Mouse (Mus musculus): ENCODE results near the gene Ndufs6.

Gene Ndufs6

GRCm38 (mm10) chr13:73327827-73328698, at the start of gene Ndufs6, which contains the start of gene Mrpl36:
TSS of gene Ndufs6 (minus strand) at chr13:73328542.
TSS of gene Mrpl36 (plus strand) at chr13:73328513.
- in situ Hi-C loops (cut with MboI, MseI): no loop called here

- in situ Hi-C loops (cut with MboI, MseI): no loop called here
These were observed 49.3 kb upstream of the Ndufs6 start for GRCm38 (mm10) chr13:73377637-73378036.

- in situ Hi-C loops (cut with MboI, MseI): no loop called here
These were observed 46.3 kb upstream of the Ndufs6 start for GRCm38 (mm10) chr13:73374612-73375011.

GRCm38 (mm10) chr13:73373367-73373766, 45.0 kb upstream of the Ndufs6 start:
- in situ Hi-C loops (cut with MboI, MseI): no loop called here

GRCm38 (mm10) chr13:73357106-73357505, 28.8 kb upstream of the Ndufs6 start:
- in situ Hi-C loops (cut with MboI, MseI): no loop called here

GRCm38 (mm10) chr13:73352491-73352890, 24.1 kb upstream of the Ndufs6 start:
- in situ Hi-C loops (cut with MboI, MseI): no loop called here

- in situ Hi-C loops (cut with MboI, MseI): no loop called here
These were observed 23.6 kb upstream of the Ndufs6 start for GRCm38 (mm10) chr13:73351910-73352309.

- in situ Hi-C loops (cut with MboI, MseI): no loop called here
These were observed 22.4 kb upstream of the Ndufs6 start for GRCm38 (mm10) chr13:73350741-73351140.

- in situ Hi-C loops (cut with MboI, MseI): no loop called here
These were observed 19.7 kb upstream of the Ndufs6 start for GRCm38 (mm10) chr13:73347922-73348650.

- in situ Hi-C loops (cut with MboI, MseI): no loop called here
These were observed 18.8 kb upstream of the Ndufs6 start for GRCm38 (mm10) chr13:73347171-73347570.

- in situ Hi-C loops (cut with MboI, MseI): no loop called here
These were observed 18.4 kb upstream of the Ndufs6 start for GRCm38 (mm10) chr13:73346743-73347142.

GRCm38 (mm10) chr13:73346131-73346530, 17.8 kb upstream of the Ndufs6 start:
- in situ Hi-C loops (cut with MboI, MseI): no loop called here

- in situ Hi-C loops (cut with MboI, MseI): no loop called here
These were observed 17.0 kb upstream of the Ndufs6 start for GRCm38 (mm10) chr13:73345102-73345890.

- in situ Hi-C loops (cut with MboI, MseI): loop anchor here (10.0 kb wide), 1 partner anchor 728 kb away; the partner anchor contains the start of gene Cep72
These were observed 8.4 kb upstream of the Ndufs6 start for GRCm38 (mm10) chr13:73336753-73337152.

- in situ Hi-C loops (cut with MboI, MseI): loop anchor here (10.0 kb wide), 1 partner anchor 733 kb away; the partner anchor contains the start of gene Cep72
These were observed 3.4 kb upstream of the Ndufs6 start for GRCm38 (mm10) chr13:73331736-73332135.

- in situ Hi-C loops (cut with MboI, MseI): loop anchor here (10.0 kb wide), 1 partner anchor 734 kb away; the partner anchor contains the start of gene Cep72
These were observed 2.6 kb upstream of the Ndufs6 start for GRCm38 (mm10) chr13:73330844-73331501.

- in situ Hi-C loops (cut with MboI, MseI): no loop called here
These were observed 4.9 kb downstream of the Ndufs6 start for GRCm38 (mm10) chr13:73323406-73323805.

GRCm38 (mm10) chr13:73322626-73323025, 5.7 kb downstream of the Ndufs6 start:
- in situ Hi-C loops (cut with MboI, MseI): no loop called here

GRCm38 (mm10) chr13:73320048-73320447, 8.3 kb downstream of the Ndufs6 start:
- in situ Hi-C loops (cut with MboI, MseI): no loop called here

GRCm38 (mm10) chr13:73310183-73310929, 18.0 kb downstream of the Ndufs6 start:
- in situ Hi-C loops (cut with MboI, MseI): no loop called here

Data from T-helper 1 cell (primary cell).